Mouse (Mus musculus): ENCODE data around the gene Mmp23.

DNA sequence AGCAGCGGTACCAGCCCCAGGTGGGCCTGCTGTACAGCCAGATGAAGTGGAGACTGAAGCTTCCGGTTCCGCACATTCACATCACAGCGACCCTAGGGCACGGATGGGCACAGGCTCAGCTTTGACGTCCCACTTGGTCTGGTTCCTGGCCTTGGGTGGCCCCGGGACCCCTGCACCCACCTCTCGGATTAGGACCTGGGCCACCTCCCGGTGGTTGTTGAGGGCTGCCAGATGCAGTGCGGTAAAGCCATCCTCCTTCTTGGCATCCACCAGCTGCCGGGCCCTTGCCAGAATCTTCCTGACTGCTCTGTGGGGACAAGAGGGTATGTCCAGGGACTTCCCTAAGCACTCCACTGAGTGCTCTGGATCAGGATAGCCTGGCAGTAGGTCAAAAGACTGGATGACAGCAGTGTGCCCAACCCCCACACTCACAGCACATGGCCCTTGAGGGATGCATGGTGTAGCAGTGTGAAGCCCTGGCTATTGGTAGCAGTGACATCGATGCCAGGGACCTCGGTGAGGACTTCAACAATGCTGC lies 3.1 kb upstream of the Mmp23 start:
- TF ChIP-seq POLR2A (IDR thresholded peaks at IDR 0.05; ENCODE audit: control insufficient read depth, low read depth, low read length) (no peak), CTCF (IDR thresholded peaks at IDR 0.05; ENCODE audit: control insufficient read depth, insufficient read depth, insufficient replicate concordance, low read depth, low read length) (no peak)
